Mouse (Mus musculus) liver, embryonic 12.5 days (tissue): ENCODE measurements around the gene Tm7sf2. TPM values are rescaled to one million over a fixed set of nuclear protein-coding genes. Genes with fewer than 3 reads are reported as not detected.

Source experiments
- ATAC-seq: fragments of 200-750 bp; cut with Nextera tagmentation; 2 replicates; pipeline ENCODE4 v1.8.0; 2017; ENCODE audit warnings: moderate number of reproducible peaks, mild to moderate bottlenecking, moderate library complexity
- H3K27ac ChIP-seq: fragments of 300-500 bp; sonication (generic); 2 replicates; pipeline ENCODE4 v1.5.1; 2016; ENCODE audit warnings: mild to moderate bottlenecking
- H3K27me3 ChIP-seq: fragments of 300-500 bp; sonication (generic); replicated peaks from 2 replicates; pipeline ENCODE4 v1.6.1; 2016; ENCODE audit warnings: mild to moderate bottlenecking, moderate library complexity
- H3K36me3 ChIP-seq: fragments of 300-500 bp; sonication (generic); 2 replicates; pipeline ENCODE4 v1.6.1; 2016; ENCODE audit warnings: mild to moderate bottlenecking, moderate library complexity
- H3K4me1 ChIP-seq: fragments of 300-500 bp; sonication (generic); 2 replicates; pipeline ENCODE4 v1.6.1; 2016
- H3K4me2 ChIP-seq: fragments of 300-500 bp; sonication (generic); 2 replicates; pipeline ENCODE4 v1.6.1; 2016; ENCODE audit warnings: mild to moderate bottlenecking, moderate library complexity
- H3K4me3 ChIP-seq: fragments of 300-500 bp; sonication (generic); 2 replicates; pipeline ENCODE4 v1.5.1; 2016; ENCODE audit warnings: mild to moderate bottlenecking, moderate library complexity
- H3K9ac ChIP-seq: fragments of 300-500 bp; sonication (generic); 2 replicates; pipeline ENCODE4 v1.6.1; 2016; ENCODE audit warnings: mild to moderate bottlenecking, moderate library complexity
- H3K9me3 ChIP-seq: fragments of 300-500 bp; sonication (generic); replicated peaks from 2 replicates; pipeline ENCODE4 v1.6.1; 2016; ENCODE audit warnings: mild to moderate bottlenecking, moderate library complexity
- WGBS: fragments of 180-500 bp; shearing (Covaris S2); methylation state at CpG from one replicate; pipeline ENCODE4 v1.1.7; 2016; ENCODE audit not compliant: insufficient replicate concordance; 5-methylcytosine and 5-hydroxymethylcytosine counted together
- polyA plus RNA-seq: library from polyadenylated mRNA; unstranded; fragments of >200 nt; fragmentation: Nextera tagmentation; extraction: Ambion mirVana; gene quantifications from 2 replicates; pipeline ENCODE4 v1.2.1, GENCODE M21; 2016

Gene Tm7sf2
- polyA plus RNA-seq, 1 experiment from 2014 or later, result 30.0 TPM

- peak overlapping the region; percentile 70 for H3K9ac ChIP-seq
- H3K9me3 ChIP-seq, result no peaks in the 10 kb centered on the region
- H3K4me2 ChIP-seq, result peak overlapping the region; percentile 95
- ATAC-seq, result no peak
- peaks cover 54% of the 10 kb centered on the region for H3K4me1 ChIP-seq
- WGBS, result 43% methylated on average over 5 of the region's 5 CpGs
- no peaks in the 10 kb centered on the region for H3K27me3 ChIP-seq
- H3K27ac ChIP-seq, result peak overlapping the region; percentile 77
- peaks cover 40% of the 10 kb centered on the region for H3K36me3 ChIP-seq
- peak overlapping the region; percentile 60 for H3K4me3 ChIP-seq
Measured at GRCm38 (mm10) chr19:6066571-6066970, 1.6 kb downstream of the Tm7sf2 start.

GRCm38 (mm10) chr19:6063081-6063480 lies 5.1 kb downstream of the Tm7sf2 start:
- H3K4me1 ChIP-seq, result peaks cover 67% of the 10 kb centered on the region
- peak overlapping the region; percentile 92; the same call in 1 of the 2 replicates for H3K4me3 ChIP-seq
- H3K27me3 ChIP-seq, result no peaks in the 10 kb centered on the region
- ATAC-seq, result no peak
- H3K36me3 ChIP-seq, result peaks cover 28% of the 10 kb centered on the region
- H3K4me2 ChIP-seq, result peak overlapping the region; percentile 100
- H3K9ac ChIP-seq, result peak overlapping the region; percentile 96; the same call in 1 of the 2 replicates
- WGBS, result 84% methylated on average over 6 of the region's 6 CpGs
- no peak overlapping the region for H3K27ac ChIP-seq
- no peaks in the 10 kb centered on the region for H3K9me3 ChIP-seq

- Histone ChIP-seq H3K27ac (peak overlapping the region; percentile 99), H3K4me3 (peak overlapping the region; percentile 92), H3K27me3 (no peaks in the 10 kb centered on the region), H3K9ac (peak overlapping the region; percentile 96), H3K36me3 (peaks cover 28% of the 10 kb centered on the region), H3K4me2 (peak overlapping the region; percentile 100), H3K4me1 (peaks cover 62% of the 10 kb centered on the region), H3K9me3 (no peaks in the 10 kb centered on the region)
- WGBS, result 50% methylated on average over 5 of the region's 5 CpGs
- ATAC-seq, result no peak
Measured at GRCm38 (mm10) chr19:6062418-6062817, 5.8 kb downstream of the Tm7sf2 start.

GRCm38 (mm10) chr19:6061641-6062302 lies 6.4 kb downstream of the Tm7sf2 start:
- Histone ChIP-seq H3K9me3 (no peaks in the 10 kb centered on the region), H3K4me1 (peaks cover 58% of the 10 kb centered on the region), H3K4me3 (peak overlapping the region; percentile 92), H3K4me2 (peak overlapping the region; percentile 100), H3K9ac (peak overlapping the region; percentile 96), H3K36me3 (peaks cover 28% of the 10 kb centered on the region), H3K27me3 (no peaks in the 10 kb centered on the region), H3K27ac (peak overlapping the region; percentile 99)
- 1% methylated on average over 44 of the region's 44 CpGs for WGBS
- peak; percentile 17 for ATAC-seq

- H3K4me2 ChIP-seq, result peak within 1 kb of the TSS; percentile 100
- WGBS, result under 1% methylated on average over 58 of the region's 58 CpGs
- H3K4me3 ChIP-seq, result peak within 1 kb of the TSS; percentile 92
- H3K27me3 ChIP-seq, result no peaks in the 10 kb centered on the region
- no peaks in the 10 kb centered on the region for H3K9me3 ChIP-seq
- H3K36me3 ChIP-seq, result peaks cover 34% of the 10 kb centered on the region
- peak; percentile 74 for ATAC-seq
- H3K4me1 ChIP-seq, result peaks cover 58% of the 10 kb centered on the region
- H3K27ac ChIP-seq, result peak within 1 kb of the TSS; percentile 99
- H3K9ac ChIP-seq, result peak within 1 kb of the TSS; percentile 96
Measured at GRCm38 (mm10) chr19:6061021-6061533, 7.1 kb downstream of the Tm7sf2 start, which contains the start of gene Znhit2. TSS of gene Znhit2 (plus strand) at chr19:6061192.

GRCm38 (mm10) chr19:6058966-6059365 lies 9.2 kb downstream of the Tm7sf2 start:
- Histone ChIP-seq H3K4me1 (peaks cover 61% of the 10 kb centered on the region), H3K27me3 (no peaks in the 10 kb centered on the region), H3K9me3 (no peaks in the 10 kb centered on the region), H3K9ac (peak overlapping the region; percentile 94), H3K4me3 (peak overlapping the region; percentile 95), H3K4me2 (peak overlapping the region; percentile 86), H3K36me3 (peaks cover 55% of the 10 kb centered on the region), H3K27ac (peak overlapping the region; percentile 86)
- no peak for ATAC-seq
- WGBS, result 59% methylated on average over 5 of the region's 5 CpGs

- Histone ChIP-seq H3K4me2 (peak overlapping the region; percentile 86), H3K9ac (peak overlapping the region; percentile 94), H3K4me1 (peaks cover 61% of the 10 kb centered on the region), H3K9me3 (no peaks in the 10 kb centered on the region), H3K27ac (peak overlapping the region; percentile 86), H3K4me3 (peak overlapping the region; percentile 95), H3K36me3 (peaks cover 57% of the 10 kb centered on the region), H3K27me3 (no peaks in the 10 kb centered on the region)
- ATAC-seq, result no peak
- 13% methylated on average over 5 of the region's 5 CpGs for WGBS
Measured at GRCm38 (mm10) chr19:6058513-6058912, 9.7 kb downstream of the Tm7sf2 start.

- Histone ChIP-seq H3K4me2 (peak within 1 kb of the TSS; percentile 86), H3K4me1 (peaks cover 61% of the 10 kb centered on the region), H3K27ac (peak within 1 kb of the TSS; percentile 86), H3K27me3 (no peaks in the 10 kb centered on the region), H3K36me3 (peaks cover 64% of the 10 kb centered on the region), H3K9me3 (no peaks in the 10 kb centered on the region), H3K4me3 (peak within 1 kb of the TSS; percentile 95), H3K9ac (peak within 1 kb of the TSS; percentile 94)
- under 1% methylated on average over 63 of the region's 63 CpGs for WGBS
- ATAC-seq, result peak; percentile 82
Measured at GRCm38 (mm10) chr19:6057313-6058096, 10.7 kb downstream of the Tm7sf2 start, which contains the start of the genes Mrpl49 and Fau. TSS of gene Mrpl49 (minus strand) at chr19:6057785. TSS of gene Fau (plus strand) at chr19:6057844.

GRCm38 (mm10) chr19:6056696-6057095 lies 11.5 kb downstream of the Tm7sf2 start:
- Histone ChIP-seq H3K9me3 (no peaks in the 10 kb centered on the region), H3K27ac (peak overlapping the region; percentile 86; the same call in 1 of the 2 replicates), H3K36me3 (peaks cover 72% of the 10 kb centered on the region), H3K4me3 (peak overlapping the region; percentile 95), H3K4me2 (peak overlapping the region; percentile 86), H3K4me1 (peaks cover 54% of the 10 kb centered on the region), H3K9ac (peak overlapping the region; percentile 94), H3K27me3 (no peaks in the 10 kb centered on the region)
- WGBS, result 55% methylated on average over 4 of the region's 4 CpGs
- no peak for ATAC-seq

- no peak for ATAC-seq
- Histone ChIP-seq H3K36me3 (peaks cover 82% of the 10 kb centered on the region), H3K9ac (no peak overlapping the region), H3K9me3 (no peaks in the 10 kb centered on the region), H3K27me3 (no peaks in the 10 kb centered on the region), H3K4me3 (no peak overlapping the region), H3K27ac (0 out of 2 replicates have a peak overlapping the region, but pooled peaks have one; percentile 10), H3K4me2 (no peak overlapping the region), H3K4me1 (peaks cover 44% of the 10 kb centered on the region)
- 74% methylated on average over 5 of the region's 5 CpGs for WGBS
Measured at GRCm38 (mm10) chr19:6054296-6054695, 13.9 kb downstream of the Tm7sf2 start.

GRCm38 (mm10) chr19:6052516-6052915 lies 15.7 kb downstream of the Tm7sf2 start:
- no peaks in the 10 kb centered on the region for H3K27me3 ChIP-seq
- no peak overlapping the region for H3K9ac ChIP-seq
- no peak overlapping the region for H3K4me3 ChIP-seq
- H3K36me3 ChIP-seq, result peaks cover 89% of the 10 kb centered on the region
- no peak overlapping the region for H3K4me2 ChIP-seq
- no peaks in the 10 kb centered on the region for H3K9me3 ChIP-seq
- H3K27ac ChIP-seq, result no peak overlapping the region
- WGBS, result 83% methylated on average over 7 of the region's 7 CpGs
- H3K4me1 ChIP-seq, result peaks cover 52% of the 10 kb centered on the region
- ATAC-seq, result no peak
